Mouse (Mus musculus): ENCODE measurements around the gene Dlgap3.

- TF ChIP-seq CTCF (IDR thresholded peaks at IDR 0.05; ENCODE audit: control insufficient read depth, insufficient read depth, low read length) (peak; percentile 47), POLR2A (IDR thresholded peaks at IDR 0.05; ENCODE audit: borderline replicate concordance, control insufficient read depth, low read depth, low read length) (no peak)
Observed at GRCm38 (mm10) chr4:127199406-127199805, 30.4 kb downstream of the Dlgap3 start.

Measured in bone marrow, adult 2 months (tissue).